Mouse (Mus musculus): Measurements from ENCODE around the gene Golga4. TPM values are rescaled to one million over a fixed set of nuclear protein-coding genes. Genes with fewer than 3 reads are reported as not detected.
"Not testable (repeated sequence)": the region's sequence is repeated elsewhere in the genome, so short reads cannot be mapped to it uniquely, and the experiment has no call there.

The Golga4 gene
- polyA plus RNA-seq, 1 experiment from 2014 or later = 51.3 TPM

DNA sequence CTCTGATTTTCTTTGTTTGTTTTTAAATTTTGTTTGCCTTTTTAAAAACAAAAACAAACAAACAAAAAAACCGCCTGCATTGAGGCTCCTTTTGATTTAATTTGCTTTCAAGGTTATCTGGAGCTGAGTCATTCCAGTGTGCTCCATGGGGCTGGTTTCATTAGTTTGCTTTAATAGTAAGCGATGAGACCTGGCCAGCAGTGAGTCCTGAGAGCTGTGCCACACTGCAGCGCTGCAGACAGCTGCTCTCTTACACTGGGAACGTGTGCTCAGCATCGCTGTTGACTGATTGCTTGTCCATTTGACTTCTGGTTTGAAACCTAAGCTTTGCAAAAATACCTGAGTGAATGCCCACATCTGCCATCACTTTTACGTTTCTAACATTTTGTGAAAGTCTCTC is 74.3 kb downstream of the Golga4 start:
- no peaks in the 10 kb centered on the region for H3K4me1 ChIP-seq
- H3K4me3 ChIP-seq = no peak overlapping the region
- 77% methylated on average over 6 of the region's 6 CpGs for WGBS
- no peaks in the 10 kb centered on the region for H3K9me3 ChIP-seq
- peaks cover 29% of the 10 kb centered on the region; the same call in 1 of the 2 replicates for H3K36me3 ChIP-seq (replicated peaks)
- no peak overlapping the region for H3K27ac ChIP-seq
- no peak overlapping the region for H3K9ac ChIP-seq
- H3K4me2 ChIP-seq = no peak overlapping the region
- no peak for ATAC-seq (replicated peaks)
- H3K27me3 ChIP-seq (replicated peaks) = no peaks in the 10 kb centered on the region

- Histone ChIP-seq H3K4me2 (no peak overlapping the region), H3K36me3 (replicated peaks) (peaks cover 15% of the 10 kb centered on the region; the same call in 1 of the 2 replicates), H3K4me1 (no peaks in the 10 kb centered on the region), H3K27ac (no peak overlapping the region), H3K9ac (no peak overlapping the region), H3K9me3 (no peaks in the 10 kb centered on the region), H3K27me3 (replicated peaks) (no peaks in the 10 kb centered on the region), H3K4me3 (no peak overlapping the region)
- WGBS = 85% methylated on average over 6 of the region's 6 CpGs
- ATAC-seq (replicated peaks) = no peak
Observed at GRCm38 (mm10) chr9:118582757-118583156, 76.7 kb downstream of the Golga4 start.

DNA sequence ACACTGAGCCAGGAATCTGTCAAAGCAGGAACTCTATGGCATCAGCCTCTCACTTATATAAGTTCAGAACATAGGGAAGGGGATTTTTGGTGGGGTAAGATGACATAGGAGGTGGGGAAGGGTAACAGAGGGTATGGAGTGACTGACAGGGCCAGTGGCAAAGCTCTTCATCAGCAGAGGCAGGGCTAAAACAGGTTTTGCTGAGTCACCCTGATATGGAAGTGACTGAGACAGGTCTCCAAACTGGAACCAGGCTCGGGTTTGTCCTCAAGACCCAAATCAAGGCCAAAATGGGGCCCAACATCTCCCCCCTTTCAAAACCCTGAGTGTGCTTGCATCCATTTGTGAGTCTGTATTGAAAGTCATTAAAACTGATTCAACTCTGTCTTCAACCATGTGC is 78.8 kb downstream of the Golga4 start:
- Histone ChIP-seq H3K27me3 (replicated peaks) (no peaks in the 10 kb centered on the region), H3K36me3 (replicated peaks) (peaks cover 10% of the 10 kb centered on the region; the same call in 1 of the 2 replicates), H3K4me2 (no peak overlapping the region), H3K4me1 (peaks cover 2% of the 10 kb centered on the region; the same call in 1 of the 2 replicates), H3K9me3 (no peaks in the 10 kb centered on the region), H3K27ac (no peak overlapping the region), H3K9ac (no peak overlapping the region), H3K4me3 (no peak overlapping the region)
- ATAC-seq (replicated peaks) = no peak
- 87% methylated on average over 1 of the region's 1 CpGs for WGBS

- H3K9me3 ChIP-seq = no peaks in the 10 kb centered on the region
Observed at GRCm38 (mm10) chr9:118585998-118586397, 79.9 kb downstream of the Golga4 start.

DNA sequence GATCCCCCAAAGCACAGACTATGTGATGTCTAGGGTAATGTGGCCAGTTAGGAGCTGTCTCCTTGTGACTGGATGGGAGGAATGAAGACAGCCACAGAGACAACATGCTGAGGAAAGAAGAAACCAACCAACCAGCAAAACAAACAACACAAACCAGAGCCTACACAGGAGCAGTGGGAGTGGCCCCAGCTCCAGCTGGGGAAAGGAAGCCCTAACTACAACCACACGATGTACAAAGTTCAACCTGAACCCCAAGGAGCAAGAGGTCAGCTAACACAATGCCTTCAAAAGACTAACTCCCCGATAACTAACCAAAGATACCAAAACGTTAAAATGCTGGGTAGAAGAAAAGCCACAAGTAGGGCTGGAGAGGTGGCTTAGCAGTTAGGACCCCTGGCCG is 81.0 kb downstream of the Golga4 start:
- H3K4me2 ChIP-seq = no peak overlapping the region
- no peaks in the 10 kb centered on the region for H3K9me3 ChIP-seq
- 0 out of 2 replicates have a peak, but pooled peaks cover 4% of the 10 kb centered on the region for H3K36me3 ChIP-seq (replicated peaks)
- no peak overlapping the region for H3K4me3 ChIP-seq
- peaks cover 10% of the 10 kb centered on the region; the same call in 1 of the 2 replicates for H3K4me1 ChIP-seq
- WGBS = 62% methylated on average over 4 of the region's 4 CpGs
- H3K9ac ChIP-seq = no peak overlapping the region
- no peak overlapping the region for H3K27ac ChIP-seq
- no peaks in the 10 kb centered on the region for H3K27me3 ChIP-seq (replicated peaks)
- ATAC-seq (replicated peaks) = no peak

More at GRCm38 (mm10) chr9:118585998-118586397, 79.9 kb downstream of the Golga4 start:
- 0 out of 2 replicates have a peak, but pooled peaks cover 7% of the 10 kb centered on the region for H3K36me3 ChIP-seq (replicated peaks)
- no peak for ATAC-seq (replicated peaks)
- H3K4me2 ChIP-seq = no peak overlapping the region
- H3K27me3 ChIP-seq (replicated peaks) = no peaks in the 10 kb centered on the region
- no peak overlapping the region for H3K27ac ChIP-seq
- no peak overlapping the region for H3K4me3 ChIP-seq
- WGBS = 87% methylated on average over 6 of the region's 6 CpGs
- H3K9ac ChIP-seq = no peak overlapping the region
- peaks cover 10% of the 10 kb centered on the region; the same call in 1 of the 2 replicates for H3K4me1 ChIP-seq

- Histone ChIP-seq H3K4me3 (no peak overlapping the region), H3K27ac (no peak overlapping the region)
- WGBS = 44% methylated on average over 3 of the region's 3 CpGs
Observed at GRCm38 (mm10) chr9:118589249-118589648, 83.2 kb downstream of the Golga4 start.

DNA sequence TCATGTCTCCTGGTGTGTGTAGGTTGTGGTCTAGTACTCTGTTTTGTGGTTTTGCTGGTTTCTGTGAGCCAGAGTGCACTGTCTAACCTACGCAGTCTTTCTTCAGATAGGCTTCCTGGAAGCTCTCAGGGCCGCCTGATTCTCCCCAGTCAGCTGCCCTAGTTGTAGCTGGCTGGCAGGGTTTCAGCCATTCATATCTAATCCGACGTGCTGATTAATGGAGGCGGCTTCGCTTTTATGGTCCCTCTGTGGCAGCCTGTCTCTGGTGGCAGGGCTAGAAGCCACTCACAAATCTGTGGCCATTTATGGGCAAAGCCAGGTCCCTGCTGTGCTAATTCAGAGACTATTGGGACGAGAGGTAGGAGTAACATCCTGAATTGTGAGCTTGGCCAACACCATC is 84.2 kb downstream of the Golga4 start:
- peaks cover 10% of the 10 kb centered on the region; the same call in 1 of the 2 replicates for H3K4me1 ChIP-seq
- no peak overlapping the region for H3K4me3 ChIP-seq
- H3K4me2 ChIP-seq = no peak overlapping the region
- H3K27ac ChIP-seq = no peak overlapping the region
- no peaks in the 10 kb centered on the region for H3K9me3 ChIP-seq
- ATAC-seq (replicated peaks) = no peak; the same call in 1 of the 2 replicates
- no peaks in the 10 kb centered on the region for H3K36me3 ChIP-seq (replicated peaks)
- no peaks in the 10 kb centered on the region for H3K27me3 ChIP-seq (replicated peaks)
- H3K9ac ChIP-seq = no peak overlapping the region
- WGBS = 39% methylated on average over 7 of the region's 7 CpGs

More at GRCm38 (mm10) chr9:118589249-118589648, 83.2 kb downstream of the Golga4 start:
- Histone ChIP-seq H3K27me3 (replicated peaks) (no peaks in the 10 kb centered on the region), H3K4me1 (peaks cover 10% of the 10 kb centered on the region; the same call in 1 of the 2 replicates), H3K4me2 (no peak overlapping the region), H3K36me3 (replicated peaks) (no peaks in the 10 kb centered on the region), H3K9me3 (no peaks in the 10 kb centered on the region), H3K9ac (no peak overlapping the region)
- no peak for ATAC-seq (replicated peaks)

DNA sequence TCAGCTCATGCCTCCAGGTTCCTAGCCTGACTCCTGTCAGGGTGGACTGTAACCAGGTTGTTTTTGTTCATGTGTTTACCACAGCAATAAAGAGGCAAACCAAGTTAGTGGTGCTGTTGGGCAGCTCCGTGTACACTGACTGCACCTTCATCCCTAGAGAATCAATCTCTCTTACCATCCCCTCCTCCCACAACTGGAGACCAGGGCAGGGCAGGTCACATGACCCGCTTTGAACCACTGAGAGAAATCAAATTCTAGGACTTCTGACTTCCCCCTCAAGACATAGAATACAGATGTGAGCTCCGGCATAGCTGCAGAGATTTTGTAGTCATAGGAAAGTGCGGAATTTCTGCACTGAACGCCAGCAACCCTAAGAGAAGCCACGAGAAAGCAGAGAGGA is 85.6 kb downstream of the Golga4 start:
- H3K27me3 ChIP-seq (replicated peaks) = no peaks in the 10 kb centered on the region
- no peaks in the 10 kb centered on the region for H3K9me3 ChIP-seq
- no peak overlapping the region for H3K27ac ChIP-seq
- no peak for ATAC-seq (replicated peaks)
- WGBS = 78% methylated on average over 6 of the region's 6 CpGs
- H3K9ac ChIP-seq = no peak overlapping the region
- no peak overlapping the region for H3K4me3 ChIP-seq
- no peaks in the 10 kb centered on the region for H3K36me3 ChIP-seq (replicated peaks)
- peaks cover 10% of the 10 kb centered on the region; the same call in 1 of the 2 replicates for H3K4me1 ChIP-seq
- H3K4me2 ChIP-seq = no peak overlapping the region

GRCm38 (mm10) chr9:118592585-118593249 is 86.7 kb downstream of the Golga4 start:
- H3K4me1 ChIP-seq = peaks cover 10% of the 10 kb centered on the region; the same call in 1 of the 2 replicates
- H3K36me3 ChIP-seq (replicated peaks) = no peaks in the 10 kb centered on the region
- H3K4me3 ChIP-seq = no peak overlapping the region
- no peaks in the 10 kb centered on the region for H3K9me3 ChIP-seq
- no peak overlapping the region for H3K9ac ChIP-seq
- WGBS = 47% methylated on average over 13 of the region's 13 CpGs
- H3K4me2 ChIP-seq = no peak overlapping the region
- no peak for ATAC-seq (replicated peaks)
- no peaks in the 10 kb centered on the region for H3K27me3 ChIP-seq (replicated peaks)
- H3K27ac ChIP-seq = no peak overlapping the region

GRCm38 (mm10) chr9:118593443-118593842 is 87.4 kb downstream of the Golga4 start:
- no peak overlapping the region for H3K4me2 ChIP-seq
- peaks cover 10% of the 10 kb centered on the region; the same call in 1 of the 2 replicates for H3K4me1 ChIP-seq
- H3K9me3 ChIP-seq = no peaks in the 10 kb centered on the region
- no peak for ATAC-seq (replicated peaks)
- no peak overlapping the region for H3K9ac ChIP-seq
- H3K27me3 ChIP-seq (replicated peaks) = no peaks in the 10 kb centered on the region
- no peak overlapping the region for H3K4me3 ChIP-seq
- 85% methylated on average over 8 of the region's 8 CpGs for WGBS
- H3K27ac ChIP-seq = no peak overlapping the region
- no peaks in the 10 kb centered on the region for H3K36me3 ChIP-seq (replicated peaks)

GRCm38 (mm10) chr9:118596767-118597166 is 90.7 kb downstream of the Golga4 start:
- H3K27ac ChIP-seq = no peak overlapping the region
- no peaks in the 10 kb centered on the region for H3K9me3 ChIP-seq
- H3K4me1 ChIP-seq = no peaks in the 10 kb centered on the region
- H3K36me3 ChIP-seq (replicated peaks) = no peaks in the 10 kb centered on the region
- no peak overlapping the region for H3K4me2 ChIP-seq
- H3K4me3 ChIP-seq = no peak overlapping the region
- H3K27me3 ChIP-seq (replicated peaks) = no peaks in the 10 kb centered on the region
- no peak for ATAC-seq (replicated peaks)
- WGBS = 89% methylated on average over 7 of the region's 7 CpGs
- no peak overlapping the region for H3K9ac ChIP-seq

DNA sequence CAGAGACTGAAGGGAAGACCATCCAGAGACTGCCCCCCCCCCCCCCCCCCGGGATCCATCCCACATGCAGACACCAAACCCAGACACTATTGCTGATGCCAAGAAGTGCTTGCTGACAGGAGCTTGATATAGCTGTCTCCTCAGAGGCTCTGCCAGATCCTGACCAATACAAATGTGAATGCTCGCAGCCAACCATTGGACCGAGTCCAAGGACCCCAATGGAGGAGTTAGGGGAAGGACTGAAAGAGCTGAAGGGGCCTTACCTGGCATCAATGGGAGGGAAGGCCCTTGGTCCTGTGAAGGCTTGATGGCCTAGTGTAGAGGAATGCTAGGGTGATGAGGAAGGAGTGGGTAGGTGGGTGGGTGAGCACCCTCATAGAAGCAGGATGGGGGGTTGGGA is 94.3 kb downstream of the Golga4 start:
- not testable (repeated sequence) for H3K9ac ChIP-seq; H3K4me3 ChIP-seq; H3K36me3 ChIP-seq (replicated peaks); H3K27me3 ChIP-seq (replicated peaks); H3K4me1 ChIP-seq; H3K9me3 ChIP-seq; H3K4me2 ChIP-seq; H3K27ac ChIP-seq; ATAC-seq (replicated peaks)
- 83% methylated on average over 3 of the region's 3 CpGs for WGBS

- Histone ChIP-seq H3K27me3 (replicated peaks) (peaks cover 16% of the 10 kb centered on the region), H3K4me3 (no peak overlapping the region), H3K27ac (no peak overlapping the region), H3K4me1 (peaks cover 13% of the 10 kb centered on the region), H3K9me3 (no peaks in the 10 kb centered on the region), H3K36me3 (replicated peaks) (no peaks in the 10 kb centered on the region), H3K4me2 (no peak overlapping the region), H3K9ac (no peak overlapping the region)
- 82% methylated on average over 5 of the region's 5 CpGs for WGBS
- no peak for ATAC-seq (replicated peaks)
Observed at GRCm38 (mm10) chr9:118602576-118602975, 96.5 kb downstream of the Golga4 start.

All from midbrain, embryonic 15.5 days (tissue).